14 mouse cellular contexts compared by ENCODE assay signal in genomic region chr7:52317121-52317520, GRCm38 (mm10).
"Had no signal": no experiment of that assay in that cellular context is flagged by ENCODE, and none has a peak within 500 bp of the region (broad histone marks: within the 10 kb centered on the region; RNA-seq: fewer than 3 reads in every experiment).

No protein-coding gene starts in this region.

- H3K9ac ChIP-seq: liver, embryonic 13.5 days had no signal

- H3K9me3 ChIP-seq: liver, embryonic 13.5 days had no signal

- H3K27me3 ChIP-seq: liver, embryonic 13.5 days had no signal

- H3K4me1 ChIP-seq: liver, embryonic 13.5 days had no signal

- H3K36me3 ChIP-seq: liver, embryonic 13.5 days had no signal

- H3K4me3 ChIP-seq: layer of hippocampus, adult 2 months; liver, embryonic 13.5 days had no signal

- DNase-seq: kidney, adult 18-20 months; kidney, adult 9 months; kidney, postnatal 14 days; kidney, postnatal 4 days; liver, embryonic 13.5 days; lung, adult 2 months; lung, postnatal 14 days; lung, postnatal 4 days; midbrain, embryonic 14.5 days; thymus, adult 2 months; thymus, postnatal 14 days; thymus, postnatal 4 days had no signal

- H3K27ac ChIP-seq: layer of hippocampus, adult 2 months; liver, embryonic 13.5 days had no signal

- H3K4me2 ChIP-seq: liver, embryonic 13.5 days; midbrain, embryonic 11.5 days had no signal
